ENCODE assay signal across 8 mouse cellular contexts in the genomic region with DNA sequence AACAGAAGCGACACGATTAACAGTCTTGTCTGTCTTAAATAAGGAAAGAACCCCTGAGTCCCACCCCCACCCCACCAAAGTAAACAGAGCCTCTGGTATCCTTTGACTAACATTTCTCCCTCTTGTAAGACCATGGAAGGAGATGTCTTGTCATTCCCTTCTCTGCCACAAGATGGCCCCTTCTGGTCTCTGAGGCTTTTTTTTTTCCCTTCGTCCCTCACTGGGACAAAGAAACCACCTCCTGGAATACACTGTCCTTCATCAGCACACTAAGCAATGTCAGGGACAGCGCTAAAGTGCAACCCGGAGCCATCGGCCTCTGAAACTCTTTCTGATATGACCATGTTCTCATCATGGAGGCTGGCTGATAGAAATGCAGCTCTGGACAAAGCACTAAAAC.
DNase-seq lines count a peak whose midpoint lies in the region; ATAC-seq and TF ChIP-seq lines count a peak whose summit lies in the region.

No protein-coding gene starts in this region.

- H3K9ac ChIP-seq in embryonic facial prominence, embryonic 11.5 days (replicated peaks; ENCODE audit: low read length), result no peak overlapping the region
- no peak overlapping the region for H3K9ac ChIP-seq in hindbrain, embryonic 11.5 days (ENCODE audit: low read depth, low read length)
- H3K9ac ChIP-seq in neural tube, embryonic 11.5 days (ENCODE audit: low read length), result no peak overlapping the region

- DNase-seq in spleen, adult 2 months (ENCODE audit: low read depth in 1 of 2, low spot score in 2 of 2), result peak; percentile 17 to 26
- no peak for DNase-seq in spleen, adult 12 weeks (ENCODE audit: low spot score)
- peak; percentile 45 for DNase-seq in adrenal gland, postnatal 25 days
- peak; percentile 88 for DNase-seq in embryonic facial prominence, embryonic 11.5 days (ENCODE audit: low spot score)
- peak; percentile 87 for DNase-seq in hindbrain, embryonic 11.5 days (ENCODE audit: low spot score)
- peak; percentile 60 for DNase-seq in limb, embryonic 10.5 days (ENCODE audit: low spot score)
- DNase-seq in neural tube, embryonic 11.5 days (ENCODE audit: low spot score), result peak; percentile 74

- peaks cover 1% of the 10 kb centered on the region for H3K36me3 ChIP-seq in spleen, adult 2 months (ENCODE audit: control insufficient read depth, insufficient read depth, low read length)
- H3K36me3 ChIP-seq in embryonic facial prominence, embryonic 11.5 days (replicated peaks; ENCODE audit: control insufficient read depth, insufficient read depth, low read depth, low read length), result no peaks in the 10 kb centered on the region
- no peaks in the 10 kb centered on the region for H3K36me3 ChIP-seq in hindbrain, embryonic 11.5 days (ENCODE audit: control insufficient read depth, insufficient read depth, low read length)
- H3K36me3 ChIP-seq in limb, embryonic 10.5 days, result no peaks in the 10 kb centered on the region
- H3K36me3 ChIP-seq in neural tube, embryonic 11.5 days (ENCODE audit: control insufficient read depth, insufficient read depth, low read length), result 0 out of 2 replicates have a peak, but pooled peaks cover 2% of the 10 kb centered on the region

- peak; percentile 24; the same call in 1 of the 2 replicates for TF ChIP-seq CTCF in spleen, adult 2 months (IDR thresholded peaks at IDR 0.05; ENCODE audit: extremely low read depth, insufficient read depth, insufficient read length, insufficient replicate concordance)

- H3K27ac ChIP-seq in spleen, adult 2 months (ENCODE audit: insufficient read depth, low read length), result no peak overlapping the region
- no peak overlapping the region for H3K27ac ChIP-seq in embryonic facial prominence, embryonic 11.5 days (replicated peaks; ENCODE audit: low read depth, low read length)
- H3K27ac ChIP-seq in hindbrain, embryonic 11.5 days (ENCODE audit: low read depth, low read length), result peak overlapping the region; percentile 42; the same call in 1 of the 2 replicates
- H3K27ac ChIP-seq in limb, embryonic 10.5 days, result peak overlapping the region; percentile 78
- no peak overlapping the region for H3K27ac ChIP-seq in neural tube, embryonic 11.5 days (ENCODE audit: low read depth, low read length)

- 66% methylated on average over 6 of the region's 6 CpGs for WGBS in spleen, adult 2 months
- 37% methylated on average over 6 of the region's 6 CpGs for WGBS in embryonic facial prominence, embryonic 11.5 days
- 41% methylated on average over 6 of the region's 6 CpGs for WGBS in hindbrain, embryonic 11.5 days
- WGBS in limb, embryonic 10.5 days, result 47% methylated on average over 6 of the region's 6 CpGs
- 51% methylated on average over 6 of the region's 6 CpGs for WGBS in neural tube, embryonic 11.5 days

- no peak overlapping the region for H3K4me2 ChIP-seq in embryonic facial prominence, embryonic 11.5 days (ENCODE audit: low read depth, low read length)
- no peak overlapping the region for H3K4me2 ChIP-seq in hindbrain, embryonic 11.5 days (replicated peaks; ENCODE audit: low read depth, low read length)
- H3K4me2 ChIP-seq in neural tube, embryonic 11.5 days (ENCODE audit: low read depth), result no peak overlapping the region

- H3K9me3 ChIP-seq in embryonic facial prominence, embryonic 11.5 days (replicated peaks; ENCODE audit: control insufficient read depth, low read length), result no peaks in the 10 kb centered on the region
- H3K9me3 ChIP-seq in hindbrain, embryonic 11.5 days (ENCODE audit: control insufficient read depth, low read length), result no peaks in the 10 kb centered on the region
- H3K9me3 ChIP-seq in limb, embryonic 10.5 days (replicated peaks), result no peaks in the 10 kb centered on the region
- no peaks in the 10 kb centered on the region for H3K9me3 ChIP-seq in neural tube, embryonic 11.5 days (ENCODE audit: control insufficient read depth, low read length)

- no peak for TF ChIP-seq POLR2A in spleen, adult 2 months (IDR thresholded peaks at IDR 0.05; ENCODE audit: low read depth, low read length)

- 0 out of 2 replicates have a peak, but pooled peaks have one; percentile 17 for ATAC-seq in embryonic facial prominence, embryonic 11.5 days (replicated peaks; ENCODE audit: insufficient number of reproducible peaks, low FRiP score, low TSS enrichment, low read depth)
- ATAC-seq in hindbrain, embryonic 11.5 days (ENCODE audit: low FRiP score), result peak; percentile 25; the same call in 1 of the 2 replicates
- ATAC-seq in neural tube, embryonic 11.5 days (ENCODE audit: insufficient read depth, low FRiP score, low TSS enrichment), result peak; percentile 50; the same call in 1 of the 2 replicates
- no peak for ATAC-seq in activated CD4-positive, CD25-positive, alpha-beta regulatory T cell, adult 4 months

- H3K4me1 ChIP-seq in spleen, adult 2 months (ENCODE audit: control insufficient read depth, insufficient read depth, insufficient read length), result no peaks in the 10 kb centered on the region
- H3K4me1 ChIP-seq in embryonic facial prominence, embryonic 11.5 days (ENCODE audit: control insufficient read depth, insufficient read depth, low read length), result peaks cover 4% of the 10 kb centered on the region; the same call in 1 of the 2 replicates
- no peaks in the 10 kb centered on the region for H3K4me1 ChIP-seq in hindbrain, embryonic 11.5 days (replicated peaks; ENCODE audit: control insufficient read depth, insufficient read depth, low read length)
- peaks cover 35% of the 10 kb centered on the region for H3K4me1 ChIP-seq in limb, embryonic 10.5 days
- H3K4me1 ChIP-seq in neural tube, embryonic 11.5 days (ENCODE audit: control insufficient read depth, insufficient read depth, low read length), result no peaks in the 10 kb centered on the region; the same call in 1 of the 2 replicates

- no peak overlapping the region for H3K4me3 ChIP-seq in spleen, adult 2 months (ENCODE audit: extremely low read depth, insufficient read depth, insufficient read length)
- no peak overlapping the region for H3K4me3 ChIP-seq in embryonic facial prominence, embryonic 11.5 days (ENCODE audit: low read depth, low read length)
- H3K4me3 ChIP-seq in hindbrain, embryonic 11.5 days (ENCODE audit: low read depth, low read length), result no peak overlapping the region
- H3K4me3 ChIP-seq in limb, embryonic 10.5 days, result no peak overlapping the region
- H3K4me3 ChIP-seq in neural tube, embryonic 11.5 days (ENCODE audit: low read depth, low read length), result no peak overlapping the region

- H3K27me3 ChIP-seq in spleen, adult 2 months (ENCODE audit: control insufficient read depth, insufficient read depth, low read length), result no peaks in the 10 kb centered on the region
- H3K27me3 ChIP-seq in embryonic facial prominence, embryonic 11.5 days (ENCODE audit: control insufficient read depth, insufficient read depth, low read length), result no peaks in the 10 kb centered on the region
- no peaks in the 10 kb centered on the region for H3K27me3 ChIP-seq in hindbrain, embryonic 11.5 days (ENCODE audit: control insufficient read depth, insufficient read depth, low read length)
- no peaks in the 10 kb centered on the region for H3K27me3 ChIP-seq in limb, embryonic 10.5 days (ENCODE audit: low read depth, poor library complexity, severe bottlenecking)
- H3K27me3 ChIP-seq in neural tube, embryonic 11.5 days (ENCODE audit: control insufficient read depth, insufficient read depth, low read length), result no peaks in the 10 kb centered on the region

Comparison
In these comparisons a context has a peak if more than half of its experiments do, and no peak if none do; other contexts are left out.
1. H3K27ac ChIP-seq: peak in hindbrain, embryonic 11.5 days (single experiment) and limb, embryonic 10.5 days (single experiment); none in spleen, adult 2 months (single experiment), embryonic facial prominence, embryonic 11.5 days (single experiment) and neural tube, embryonic 11.5 days (single experiment).